ENCODE assay signal across 8 mouse cellular contexts in the genomic region with DNA sequence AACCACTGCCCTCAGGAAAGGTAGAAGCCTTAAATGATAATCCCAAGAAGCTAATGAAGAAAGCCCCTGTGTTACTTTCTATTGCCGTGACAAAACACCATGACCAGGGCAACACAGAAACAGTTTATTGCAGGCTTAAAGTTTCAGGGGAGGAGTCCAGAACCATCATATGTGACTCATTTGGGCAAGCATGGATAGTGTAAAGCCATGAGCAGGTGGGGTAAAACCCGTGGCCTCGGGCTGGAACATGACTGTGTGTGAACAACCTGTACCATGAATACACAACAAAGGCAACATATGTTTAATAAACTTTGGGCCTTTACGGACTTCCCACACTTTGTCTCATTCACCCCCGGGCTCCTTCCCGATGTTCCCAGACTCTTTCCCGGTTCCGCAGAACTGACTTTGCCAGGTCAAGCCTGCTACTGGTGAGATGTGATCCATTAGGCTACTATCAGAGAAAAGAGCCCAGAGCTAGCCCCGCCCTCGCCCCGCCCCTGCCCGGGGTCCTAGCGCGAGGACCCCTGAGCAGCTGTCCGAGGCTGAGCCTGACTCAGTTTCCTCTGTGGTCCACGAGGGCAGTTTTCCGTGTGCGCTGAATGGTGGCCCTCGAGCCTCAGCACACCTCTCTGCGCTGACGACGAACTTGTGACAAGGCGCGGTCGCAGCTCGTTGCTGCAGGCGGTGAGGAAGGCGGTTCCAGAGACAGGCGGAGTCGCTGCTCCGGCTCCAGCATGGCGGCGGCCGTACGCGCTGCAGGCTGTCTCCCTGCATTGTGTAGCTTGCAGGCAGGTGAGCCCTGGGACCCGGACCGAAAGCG. TPM values are rescaled to one million over a fixed set of nuclear protein-coding genes. Genes with fewer than 3 reads are reported as not detected.
DNase-seq lines count a peak whose midpoint lies in the region; ATAC-seq lines count a peak whose summit lies in the region.

Gene Zfp661, minus strand, starts transcription at position 401 of the 820 bp plus-strand sequence.
Gene Mrps5, plus strand, starts transcription at position 529 of the 820 bp plus-strand sequence.

- peaks cover 10% of the 10 kb centered on the region for H3K36me3 ChIP-seq in forebrain, embryonic 14.5 days (ENCODE audit: control insufficient read depth, insufficient read depth, low read length)
- peaks cover 2% of the 10 kb centered on the region; the same call in 1 of the 2 replicates for H3K36me3 ChIP-seq in neural tube, embryonic 15.5 days

- H3K4me3 ChIP-seq in forebrain, embryonic 14.5 days (ENCODE audit: low read depth, low read length), result peak within 1 kb of the TSS; percentile 91
- H3K4me3 ChIP-seq in neural tube, embryonic 15.5 days (replicated peaks), result peak within 1 kb of the TSS; percentile 77

- no peaks in the 10 kb centered on the region for H3K9me3 ChIP-seq in forebrain, embryonic 14.5 days (replicated peaks; ENCODE audit: control insufficient read depth, low read length)
- H3K9me3 ChIP-seq in neural tube, embryonic 15.5 days (replicated peaks), result no peaks in the 10 kb centered on the region

- peak within 1 kb of the TSS; percentile 73 for H3K4me2 ChIP-seq in forebrain, embryonic 14.5 days (ENCODE audit: low read length)
- peak within 1 kb of the TSS; percentile 69 for H3K4me2 ChIP-seq in neural tube, embryonic 15.5 days

- no peaks in the 10 kb centered on the region for H3K27me3 ChIP-seq in forebrain, embryonic 14.5 days (replicated peaks; ENCODE audit: control insufficient read depth, insufficient read depth, low read length)
- no peaks in the 10 kb centered on the region for H3K27me3 ChIP-seq in neural tube, embryonic 15.5 days (replicated peaks)

- ATAC-seq in forebrain, embryonic 14.5 days, result peak; percentile 85
- ATAC-seq in neural tube, embryonic 15.5 days (ENCODE audit: low FRiP score), result peak; percentile 88

- peak within 1 kb of the TSS; percentile 90 for H3K9ac ChIP-seq in forebrain, embryonic 14.5 days (ENCODE audit: low read length)
- H3K9ac ChIP-seq in neural tube, embryonic 15.5 days (replicated peaks), result peak within 1 kb of the TSS; percentile 76

- peaks cover 20% of the 10 kb centered on the region for H3K4me1 ChIP-seq in forebrain, embryonic 14.5 days (ENCODE audit: control insufficient read depth, insufficient read depth, low read length)
- peaks cover 41% of the 10 kb centered on the region for H3K4me1 ChIP-seq in neural tube, embryonic 15.5 days

- 4% methylated on average over 39 of the region's 39 CpGs for WGBS in forebrain, embryonic 14.5 days
- 4% methylated on average over 39 of the region's 39 CpGs for WGBS in neural tube, embryonic 15.5 days

- peak; percentile 77 for DNase-seq in ES-CJ7 (ENCODE audit: low read depth, low spot score)
- peak; percentile 83 for DNase-seq in cerebellum, adult 11 months
- DNase-seq in forebrain, embryonic 14.5 days (ENCODE audit: low spot score), result peak; percentile 83
- peak; percentile 85 to 87 for DNase-seq in heart, postnatal 14 days
- DNase-seq in layer of hippocampus, adult 11-12 months (ENCODE audit: low spot score), result peak; percentile 84
- peak; percentile 81 for DNase-seq in lung, adult 18-20 months
- peak; percentile 82 for DNase-seq in testis, postnatal 14 days (ENCODE audit: low spot score)

- peak within 1 kb of the TSS; percentile 90 for H3K27ac ChIP-seq in forebrain, embryonic 14.5 days (ENCODE audit: low read depth, low read length)
- peak within 1 kb of the TSS; percentile 92 for H3K27ac ChIP-seq in neural tube, embryonic 15.5 days (replicated peaks)

- intact Hi-C loops in heart, postnatal 14 days (cut with DNase I), result no loop called here

RNA-seq across cellular contexts. Expression of gene Zfp661, which starts in this region (rescaled TPM):
- 9.1 and 9.4 TPM in 2 replicates for polyA plus RNA-seq in forebrain, embryonic 14.5 days (2014; fragmentation: Nextera tagmentation; extraction: Ambion mirVana)
- total RNA-seq in heart, postnatal 14 days (2021), result 1 to 10 TPM; 1.9 to 2.0 TPM
- 6.3 and 6.5 TPM in 2 replicates for polyA plus RNA-seq in neural tube, embryonic 15.5 days (2015; fragmentation: Nextera tagmentation; extraction: Ambion mirVana)

RNA-seq across cellular contexts. Expression of gene Mrps5, which starts in this region (rescaled TPM):
- polyA plus RNA-seq in forebrain, embryonic 14.5 days (2014; fragmentation: Nextera tagmentation; extraction: Ambion mirVana), result 156 and 172 TPM in 2 replicates
- 100 to 1,000 TPM in 1 of 2 experiments, 10 to 100 TPM in 1; 99.6 to 104 TPM for total RNA-seq in heart, postnatal 14 days (2021)
- polyA plus RNA-seq in neural tube, embryonic 15.5 days (2015; fragmentation: Nextera tagmentation; extraction: Ambion mirVana), result 141 and 147 TPM in 2 replicates

Comparison
In these comparisons a context has a peak if more than half of its experiments do, and no peak if none do; other contexts are left out.
1. Peak in every context shown above with its lines: DNase-seq, ATAC-seq, H3K4me3 ChIP-seq and H3K27ac ChIP-seq.